Mouse (Mus musculus) liver, embryonic 14 days (tissue): ENCODE measurements around the gene Olfr1124. TPM values are rescaled to one million over a fixed set of nuclear protein-coding genes. Genes with fewer than 3 reads are reported as not detected.

Source experiments
- polyA plus RNA-seq: library from polyadenylated mRNA; depleted of rRNA; stranded (reverse); fragments of >200 nt; gene quantifications from 2 replicates; pipeline ENCODE4 v1.2.3, GENCODE M21; 2012; rRNA removed

Gene Olfr1124
- not detected in 2 replicates for polyA plus RNA-seq

GRCm38 (mm10) chr2:87429975-87430374 is at the start of gene Olfr1124:
TSS of gene Olfr1124 (plus strand) at chr2:87430275.

GRCm38 (mm10) chr2:87385549-87385948 is 44.5 kb upstream of the Olfr1124 start, which contains the start of gene Olfr1122:
TSS of gene Olfr1122 (plus strand) at chr2:87385849.

GRCm38 (mm10) chr2:87416335-87416734 is 13.7 kb upstream of the Olfr1124 start, which contains the start of gene Olfr1123:
TSS of gene Olfr1123 (plus strand) at chr2:87416635.

GRCm38 (mm10) chr2:87453662-87454061 is 23.6 kb downstream of the Olfr1124 start, which contains the start of gene Olfr1126:
TSS of gene Olfr1126 (plus strand) at chr2:87453962.

Other genes starting within 250 kb of the Olfr1124 start
- gene Olfr1112, start 242.5 kb upstream of the Olfr1124 start, polyA plus RNA-seq, result not detected in 2 replicates
- gene Olfr1113, start 221.3 kb upstream of the Olfr1124 start, polyA plus RNA-seq, result not detected in 2 replicates
- not detected in 2 replicates for gene Olfr1115, start 182.3 kb upstream of the Olfr1124 start, polyA plus RNA-seq
- gene Olfr1116, start 162.7 kb upstream of the Olfr1124 start, polyA plus RNA-seq, result not detected in 2 replicates
- not detected in 2 replicates for gene Olfr1118, start 122.7 kb upstream of the Olfr1124 start, polyA plus RNA-seq
- not detected in 2 replicates for gene Olfr1120, start 75.5 kb upstream of the Olfr1124 start, polyA plus RNA-seq
- not detected in 2 replicates for gene Olfr1121, start 60.4 kb upstream of the Olfr1124 start, polyA plus RNA-seq
- not detected in 2 replicates for gene Olfr1122, start 44.4 kb upstream of the Olfr1124 start, polyA plus RNA-seq
- gene Olfr1123, start 13.6 kb upstream of the Olfr1124 start, polyA plus RNA-seq, result not detected in 2 replicates
- gene Olfr1126, start 23.7 kb downstream of the Olfr1124 start, polyA plus RNA-seq, result not detected in 2 replicates
- gene Pramel7, start 66.8 kb downstream of the Olfr1124 start, polyA plus RNA-seq, result not detected in 2 replicates
- gene Pramel6, start 76.3 kb downstream of the Olfr1124 start, polyA plus RNA-seq, result not detected in 2 replicates
- gene Olfr153, start 101.5 kb downstream of the Olfr1124 start, polyA plus RNA-seq, result not detected in 2 replicates
- gene Olfr1128, start 115.3 kb downstream of the Olfr1124 start, polyA plus RNA-seq, result not detected in 2 replicates
- gene Olfr1129, start 143.6 kb downstream of the Olfr1124 start, polyA plus RNA-seq, result not detected in 2 replicates
- gene Olfr1130, start 175.9 kb downstream of the Olfr1124 start, polyA plus RNA-seq, result not detected in 2 replicates
- not detected in 2 replicates for gene Olfr1131, start 196.8 kb downstream of the Olfr1124 start, polyA plus RNA-seq
- gene Olfr1132, start 207.3 kb downstream of the Olfr1124 start, polyA plus RNA-seq, result not detected in 2 replicates
- gene Olfr1133, start 217.1 kb downstream of the Olfr1124 start, polyA plus RNA-seq, result not detected in 2 replicates
- not detected in 2 replicates for gene Olfr1134, start 228.2 kb downstream of the Olfr1124 start, polyA plus RNA-seq
- not detected in 2 replicates for gene Olfr1135, start 243.4 kb downstream of the Olfr1124 start, polyA plus RNA-seq